Mouse (Mus musculus) hindbrain, embryonic 14.5 days (tissue): ENCODE data around the gene Ptges3l. TPM values are rescaled to one million over a fixed set of nuclear protein-coding genes. Genes with fewer than 3 reads are reported as not detected.
"Not testable (repeated sequence)": the region's sequence is repeated elsewhere in the genome, so short reads cannot be mapped to it uniquely, and the experiment has no call there.

Experiments
- ATAC-seq: fragments of 200-750 bp; cut with Nextera tagmentation; 2 replicates; pipeline ENCODE4 v1.8.0; 2017; ENCODE audit warnings: moderate number of reproducible peaks, mild to moderate bottlenecking, moderate TSS enrichment, moderate library complexity; ENCODE audit not compliant: low FRiP score
- DNase-seq: peaks from one replicate; pipeline ENCODE4 v3.0.0-alpha.2; 2015; ENCODE audit warnings: low spot score
- H3K27ac ChIP-seq: fragments of 300-500 bp; sonication (generic); 2 replicates; pipeline ENCODE4 v1.5.1; 2014; ENCODE audit warnings: mild to moderate bottlenecking, moderate library complexity
- H3K27me3 ChIP-seq: fragments of 300-500 bp; sonication (generic); 2 replicates; pipeline ENCODE4 v1.6.1; 2014; ENCODE audit warnings: mild to moderate bottlenecking, low read length, mixed read lengths; ENCODE audit not compliant: control insufficient read depth, insufficient read depth
- H3K36me3 ChIP-seq: fragments of 300-500 bp; sonication (generic); replicated peaks from 2 replicates; pipeline ENCODE4 v1.6.1; 2014; ENCODE audit not compliant: control insufficient read depth, insufficient read depth
- H3K4me1 ChIP-seq: fragments of 300-500 bp; sonication (generic); replicated peaks from 2 replicates; pipeline ENCODE4 v1.6.1; 2014; ENCODE audit warnings: antibody characterized with exemption, low read length, mixed read lengths; ENCODE audit not compliant: control insufficient read depth, insufficient read depth
- H3K4me2 ChIP-seq: fragments of 300-500 bp; sonication (generic); replicated peaks from 2 replicates; pipeline ENCODE4 v1.6.1; 2014; ENCODE audit warnings: mild to moderate bottlenecking, moderate library complexity
- H3K4me3 ChIP-seq: fragments of 300-500 bp; sonication (generic); replicated peaks from 2 replicates; pipeline ENCODE4 v1.5.1; 2014; ENCODE audit warnings: mild to moderate bottlenecking, low read length
- H3K9ac ChIP-seq: fragments of 300-500 bp; sonication (generic); 2 replicates; pipeline ENCODE4 v1.6.1; 2014
- H3K9me3 ChIP-seq: fragments of 300-500 bp; sonication (generic); 2 replicates; pipeline ENCODE4 v1.6.1; 2016; ENCODE audit warnings: low read length; ENCODE audit not compliant: control insufficient read depth
- WGBS: fragments of 180-500 bp; shearing (Covaris S2); extraction: QIAGEN DNeasy Blood & Tissue Kit; methylation state at CpG from one replicate; pipeline ENCODE4 v1.1.7; 2014; 5-methylcytosine and 5-hydroxymethylcytosine counted together
- polyA plus RNA-seq: library from polyadenylated mRNA; unstranded; fragments of >200 nt; fragmentation: Nextera tagmentation; extraction: Ambion mirVana; gene quantifications from 2 replicates; pipeline ENCODE4 v1.2.1, GENCODE M21; 2014

Ptges3l gene
- polyA plus RNA-seq, 1 experiment from 2014 or later = 2.2 TPM

DNA sequence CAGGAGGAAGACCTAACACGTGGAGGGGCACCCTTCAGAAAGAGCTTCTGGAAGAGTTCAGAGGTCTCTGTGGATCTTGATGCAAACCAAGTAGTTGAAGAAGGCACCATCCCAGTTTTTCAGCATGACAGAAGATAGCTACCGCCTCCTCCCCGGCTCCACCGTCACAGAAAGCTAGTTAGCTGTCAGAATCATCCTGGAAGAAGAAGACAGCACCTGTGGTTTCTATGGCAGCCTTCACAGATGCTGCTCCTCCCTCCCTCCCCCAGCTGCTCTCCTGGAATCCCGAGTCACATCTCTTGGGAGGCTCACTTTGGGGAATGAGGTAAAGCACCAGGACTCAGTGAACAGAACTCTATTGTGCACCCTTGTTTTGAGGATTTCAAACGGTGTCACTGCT, 6.1 kb downstream of the Ptges3l start:
- DNase-seq (no peak), ATAC-seq (no peak)
- no peak overlapping the region for H3K4me2 ChIP-seq
- peaks cover 8% of the 10 kb centered on the region for H3K4me1 ChIP-seq
- WGBS = 58% methylated on average over 6 of the region's 6 CpGs
- H3K9ac ChIP-seq = no peak overlapping the region
- H3K36me3 ChIP-seq = peaks cover 2% of the 10 kb centered on the region
- H3K4me3 ChIP-seq = no peak overlapping the region
- H3K27me3 ChIP-seq = no peaks in the 10 kb centered on the region
- H3K9me3 ChIP-seq = no peaks in the 10 kb centered on the region
- no peak overlapping the region for H3K27ac ChIP-seq

DNA sequence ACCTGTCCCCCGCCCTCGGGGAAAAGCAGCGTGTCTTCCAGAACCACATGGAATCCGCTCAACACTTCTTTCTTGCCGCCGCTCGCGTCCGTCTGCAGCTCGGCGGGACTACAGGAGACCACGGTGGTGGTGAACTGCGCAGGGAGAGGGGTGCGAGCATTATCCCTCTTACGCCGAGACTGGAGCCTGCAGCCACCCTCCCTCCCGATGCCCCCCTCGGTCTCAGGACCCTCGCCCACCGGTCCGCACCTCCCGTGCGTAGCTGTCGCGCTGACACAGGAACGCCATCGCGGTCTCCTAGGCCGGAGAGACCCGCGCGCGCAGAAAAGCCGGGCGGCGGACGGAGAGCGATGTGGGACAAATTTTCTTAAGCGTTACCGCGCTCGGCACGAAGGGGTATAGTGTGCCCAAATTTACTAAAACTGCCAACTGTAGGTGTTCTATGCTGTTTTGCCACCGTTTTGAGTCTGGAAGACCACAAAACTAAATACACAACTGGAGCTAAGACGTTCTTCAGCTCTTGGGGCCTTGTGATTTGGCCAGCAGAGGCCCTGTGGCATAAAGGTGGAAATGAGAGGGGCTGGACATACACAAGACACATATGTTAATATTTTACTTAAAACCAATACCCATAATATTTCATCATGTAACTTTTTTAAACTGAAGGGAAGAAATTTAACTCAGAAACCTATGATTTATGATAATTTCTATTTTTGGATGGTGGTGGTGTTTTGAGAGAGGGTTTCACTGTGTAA, 7.9 kb downstream of the Ptges3l start, which contains the start of gene Aarsd1:
Gene Aarsd1, minus strand, starts transcription at position 515 of the 755 bp plus-strand sequence.
- peak within 1 kb of the TSS; percentile 55 for H3K4me2 ChIP-seq
- H3K27me3 ChIP-seq = no peaks in the 10 kb centered on the region
- DNase-seq = peak; percentile 90
- H3K36me3 ChIP-seq = peaks cover 18% of the 10 kb centered on the region
- H3K4me1 ChIP-seq = peaks cover 6% of the 10 kb centered on the region; the same call in 1 of the 2 replicates
- ATAC-seq = peak; percentile 82
- H3K9ac ChIP-seq = peak within 1 kb of the TSS; percentile 77
- peak within 1 kb of the TSS; percentile 80 for H3K27ac ChIP-seq
- H3K9me3 ChIP-seq = no peaks in the 10 kb centered on the region
- peak within 1 kb of the TSS; percentile 63 for H3K4me3 ChIP-seq
- WGBS = under 1% methylated on average over 45 of the region's 45 CpGs

DNA sequence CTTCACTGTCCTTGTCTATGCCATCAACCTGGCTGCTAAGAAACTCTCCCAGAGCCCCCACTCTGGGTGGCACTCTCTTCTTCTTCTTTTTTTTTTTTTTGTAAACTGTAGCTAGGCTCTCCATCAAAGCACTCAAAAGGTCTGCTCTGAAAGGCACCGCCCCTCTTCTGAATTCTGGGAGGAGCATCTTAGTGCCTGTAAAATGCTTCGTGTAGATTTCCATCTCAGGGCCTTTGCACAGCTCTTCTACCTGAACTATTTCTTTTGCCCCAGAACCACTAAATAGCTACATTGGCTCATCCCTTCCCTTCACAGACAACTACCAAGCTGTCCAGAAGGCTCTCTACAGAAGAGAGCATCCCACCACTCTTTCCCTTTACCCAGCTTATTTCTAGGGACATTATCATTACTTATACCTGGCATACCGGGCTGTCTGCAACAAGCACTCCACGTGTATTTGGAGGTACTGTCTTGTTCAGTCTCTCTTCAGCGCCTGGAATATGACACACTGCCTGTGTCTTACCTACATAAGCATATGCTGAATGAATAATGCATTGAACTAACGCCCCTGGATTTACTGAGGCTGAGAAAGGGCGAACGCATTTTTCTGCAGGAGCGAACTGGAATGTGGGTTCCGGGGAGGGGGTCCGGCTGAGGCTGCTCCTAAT, 8.6 kb downstream of the Ptges3l start:
- no peaks in the 10 kb centered on the region for H3K9me3 ChIP-seq
- WGBS = 2% methylated on average over 11 of the region's 11 CpGs
- H3K4me2 ChIP-seq = peak overlapping the region; percentile 55
- peak; percentile 12; the same call in 1 of the 2 replicates for ATAC-seq
- DNase-seq = no peak
- H3K9ac ChIP-seq = peak overlapping the region; percentile 77
- peaks cover 6% of the 10 kb centered on the region; the same call in 1 of the 2 replicates for H3K4me1 ChIP-seq
- peaks cover 23% of the 10 kb centered on the region for H3K36me3 ChIP-seq
- H3K27ac ChIP-seq = peak overlapping the region; percentile 80
- H3K27me3 ChIP-seq = no peaks in the 10 kb centered on the region
- peak overlapping the region; percentile 63 for H3K4me3 ChIP-seq

GRCm38 (mm10) chr11:101415306-101415705, 9.8 kb downstream of the Ptges3l start:
- WGBS = 78% methylated on average over 2 of the region's 2 CpGs
- peaks cover 35% of the 10 kb centered on the region for H3K36me3 ChIP-seq
- DNase-seq = no peak
- H3K27ac ChIP-seq = no peak overlapping the region
- H3K9ac ChIP-seq = no peak overlapping the region
- H3K4me2 ChIP-seq = no peak overlapping the region
- no peaks in the 10 kb centered on the region for H3K9me3 ChIP-seq
- H3K4me3 ChIP-seq = no peak overlapping the region
- H3K4me1 ChIP-seq = peaks cover 6% of the 10 kb centered on the region; the same call in 1 of the 2 replicates
- H3K27me3 ChIP-seq = no peaks in the 10 kb centered on the region
- ATAC-seq = no peak

DNA sequence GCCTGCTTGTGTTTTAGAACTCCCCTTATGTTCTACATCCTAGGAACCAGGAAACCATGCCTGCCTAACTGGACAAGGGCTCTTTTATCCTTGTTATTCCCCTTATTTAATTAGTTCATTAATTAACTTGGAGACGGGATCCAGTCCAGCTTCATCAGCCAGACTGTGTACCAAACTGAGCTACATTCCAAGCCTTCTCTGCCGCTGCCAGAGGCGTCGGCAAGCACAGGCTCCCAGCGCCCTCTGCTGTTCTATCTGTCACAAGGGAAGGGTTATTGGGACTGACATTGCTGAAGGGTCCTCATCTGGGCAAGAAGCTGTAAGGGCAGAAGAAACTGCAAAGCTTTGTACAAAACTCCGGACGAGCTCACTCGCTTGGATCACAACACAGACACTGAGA, 30.0 kb downstream of the Ptges3l start:
- no peak overlapping the region for H3K27ac ChIP-seq
- no peak overlapping the region for H3K4me2 ChIP-seq
- 6% methylated on average over 8 of the region's 8 CpGs for WGBS
- DNase-seq (peak; percentile 78), ATAC-seq (no peak)
- H3K9me3 ChIP-seq = no peaks in the 10 kb centered on the region
- H3K36me3 ChIP-seq = no peaks in the 10 kb centered on the region
- H3K4me3 ChIP-seq = no peak overlapping the region
- H3K27me3 ChIP-seq = no peaks in the 10 kb centered on the region
- no peaks in the 10 kb centered on the region for H3K4me1 ChIP-seq
- no peak overlapping the region for H3K9ac ChIP-seq

GRCm38 (mm10) chr11:101381817-101382216, 43.3 kb downstream of the Ptges3l start:
- Histone ChIP-seq H3K9me3 (no peaks in the 10 kb centered on the region), H3K4me2 (no peak overlapping the region), H3K4me1 (no peaks in the 10 kb centered on the region), H3K4me3 (no peak overlapping the region), H3K27me3 (no peaks in the 10 kb centered on the region), H3K36me3 (no peaks in the 10 kb centered on the region), H3K27ac (no peak overlapping the region), H3K9ac (no peak overlapping the region)
- ATAC-seq (no peak), DNase-seq (no peak)
- WGBS = 13% methylated on average over 4 of the region's 4 CpGs

DNA sequence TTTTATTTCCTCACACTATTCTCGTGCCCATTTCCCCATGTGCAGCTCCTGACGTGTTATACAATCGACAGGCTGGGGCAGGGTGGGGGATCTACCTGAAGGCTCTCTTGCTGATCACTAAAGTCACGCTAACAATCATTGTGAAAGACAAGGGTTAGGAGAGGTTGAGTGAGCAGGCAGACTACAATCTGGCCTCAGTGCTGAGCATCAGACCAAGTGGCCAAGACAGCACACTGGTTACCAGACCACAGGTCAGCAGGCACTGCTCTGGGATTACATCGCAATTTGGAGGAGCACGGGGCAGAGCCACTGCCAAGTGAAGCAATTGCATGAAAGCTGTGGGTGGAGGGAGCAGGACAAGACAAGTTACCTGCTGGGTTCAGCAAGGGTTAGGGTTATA, 46.2 kb downstream of the Ptges3l start:
- no peaks in the 10 kb centered on the region for H3K4me1 ChIP-seq
- ATAC-seq = no peak
- no peaks in the 10 kb centered on the region for H3K36me3 ChIP-seq
- no peak overlapping the region for H3K27ac ChIP-seq
- 86% methylated on average over 6 of the region's 6 CpGs for WGBS
- no peak overlapping the region for H3K4me2 ChIP-seq
- H3K9me3 ChIP-seq = no peaks in the 10 kb centered on the region
- H3K9ac ChIP-seq = no peak overlapping the region
- H3K27me3 ChIP-seq = no peaks in the 10 kb centered on the region
- no peak overlapping the region for H3K4me3 ChIP-seq
- no peak for DNase-seq

DNA sequence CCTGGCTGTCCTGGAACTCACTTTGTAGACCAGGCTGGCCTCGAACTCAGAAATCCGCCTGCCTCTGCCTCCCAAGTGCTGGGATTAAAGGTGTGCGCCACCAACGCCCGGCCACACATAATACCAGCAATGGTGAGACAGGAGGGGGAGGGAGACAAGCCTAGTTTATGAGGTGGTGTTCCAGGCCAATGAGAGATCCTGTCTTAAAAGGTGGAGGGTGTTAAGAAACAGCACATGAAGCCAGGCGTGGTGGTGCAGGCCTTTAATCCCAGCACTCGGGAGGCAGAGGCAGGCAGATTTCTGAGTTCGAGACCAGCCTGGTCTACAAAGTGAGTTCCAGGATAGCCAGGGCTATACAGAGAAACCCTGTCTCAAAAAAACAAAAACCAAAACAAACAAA, 46.9 kb downstream of the Ptges3l start:
- H3K4me1 ChIP-seq, DNase-seq, H3K4me2 ChIP-seq, H3K36me3 ChIP-seq, H3K4me3 ChIP-seq, H3K9me3 ChIP-seq, H3K27ac ChIP-seq, H3K27me3 ChIP-seq, ATAC-seq, H3K9ac ChIP-seq: not testable (repeated sequence)
- WGBS = 93% methylated on average over 8 of the region's 8 CpGs

DNA sequence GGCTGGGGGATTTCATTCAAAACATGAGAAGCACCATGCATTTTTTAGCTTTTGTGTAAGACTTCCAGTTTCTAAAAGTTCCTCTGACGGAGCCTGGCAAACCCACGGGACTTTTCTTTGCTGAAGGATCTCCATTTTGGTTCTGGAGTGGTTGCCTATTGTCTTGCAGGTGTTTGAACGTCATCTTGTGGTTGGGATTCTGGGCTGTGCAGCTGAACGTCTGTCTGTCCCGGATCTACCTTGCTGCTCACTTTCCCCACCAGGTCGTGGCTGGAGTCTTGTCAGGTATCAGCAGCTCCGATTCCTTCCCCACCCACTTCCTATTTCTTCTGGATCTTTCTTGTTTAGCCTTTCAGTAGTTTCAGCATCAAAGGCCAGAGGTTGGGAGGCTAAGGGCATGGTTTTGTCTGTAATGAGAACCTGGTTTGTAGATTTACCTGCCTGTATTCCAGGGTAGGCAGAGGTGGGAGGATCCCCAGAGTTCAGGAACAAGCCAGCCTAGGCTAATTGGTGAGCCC, 50.7 kb downstream of the Ptges3l start:
- Histone ChIP-seq H3K4me1 (no peaks in the 10 kb centered on the region), H3K9me3 (no peaks in the 10 kb centered on the region), H3K36me3 (no peaks in the 10 kb centered on the region), H3K9ac (no peak overlapping the region), H3K4me2 (no peak overlapping the region), H3K27ac (no peak overlapping the region), H3K4me3 (no peak overlapping the region), H3K27me3 (no peaks in the 10 kb centered on the region)
- WGBS = 73% methylated on average over 7 of the region's 7 CpGs
- DNase-seq (no peak), ATAC-seq (no peak)
